Mouse (Mus musculus) heart, postnatal 0 days (tissue): ENCODE data around the gene Timm17a. TPM values are rescaled to one million over a fixed set of nuclear protein-coding genes. Genes with fewer than 3 reads are reported as not detected.

Source experiments
- ATAC-seq: fragments of 200-750 bp; cut with Nextera tagmentation; 2 replicates; pipeline ENCODE4 v1.8.0; 2017; ENCODE audit warnings: low read depth, moderate number of reproducible peaks, moderate library complexity; ENCODE audit not compliant: insufficient read depth
- DNase-seq: peaks from one replicate; pipeline ENCODE4 v3.0.0-alpha.2; 2016; ENCODE audit warnings: low spot score
- H3K27ac ChIP-seq: fragments of 300-500 bp; sonication (generic); 2 replicates; pipeline ENCODE4 v1.5.1; 2014; ENCODE audit warnings: low read depth, mild to moderate bottlenecking
- H3K27me3 ChIP-seq: fragments of 300-500 bp; sonication (generic); 2 replicates; pipeline ENCODE4 v1.6.1; 2014; ENCODE audit warnings: low read length, mixed read lengths; ENCODE audit not compliant: control insufficient read depth, insufficient read depth
- H3K36me3 ChIP-seq: fragments of 300-500 bp; sonication (generic); replicated peaks from 2 replicates; pipeline ENCODE4 v1.6.1; 2014; ENCODE audit warnings: low read length, mixed read lengths; ENCODE audit not compliant: control insufficient read depth, insufficient read depth
- H3K4me1 ChIP-seq: fragments of 300-500 bp; sonication (generic); 2 replicates; pipeline ENCODE4 v1.6.1; 2014; ENCODE audit warnings: antibody characterized with exemption; ENCODE audit not compliant: control insufficient read depth, insufficient read depth
- H3K4me2 ChIP-seq: fragments of 300-500 bp; sonication (generic); 2 replicates; pipeline ENCODE4 v1.6.1; 2014; ENCODE audit warnings: low read depth, mild to moderate bottlenecking, low read length, moderate library complexity
- H3K4me3 ChIP-seq: fragments of 300-500 bp; sonication (generic); 2 replicates; pipeline ENCODE4 v1.5.1; 2014; ENCODE audit warnings: low read depth, low read length
- H3K9ac ChIP-seq: fragments of 300-500 bp; sonication (generic); replicated peaks from 2 replicates; pipeline ENCODE4 v1.6.1; 2014; ENCODE audit warnings: low read depth, low read length, mixed read lengths
- H3K9me3 ChIP-seq: fragments of 300-500 bp; sonication (generic); replicated peaks from 2 replicates; pipeline ENCODE4 v1.6.1; 2016; ENCODE audit warnings: low read length; ENCODE audit not compliant: control insufficient read depth
- CTCF ChIP-seq: IDR thresholded peaks from 2 replicates; pipeline ENCODE4 v1.5.1; 2016; ENCODE audit warnings: antibody characterized with exemption, control low read depth, low read depth
- EP300 ChIP-seq: IDR thresholded peaks from 2 replicates; pipeline ENCODE4 v1.6.1; 2016; ENCODE audit warnings: antibody characterized with exemption, low read depth
- WGBS: fragments of 180-500 bp; shearing (Covaris S2); extraction: QIAGEN DNeasy Blood & Tissue Kit; methylation state at CpG from one replicate; pipeline ENCODE4 v1.1.7; 2014; 5-methylcytosine and 5-hydroxymethylcytosine counted together
- polyA plus RNA-seq: library from polyadenylated mRNA; unstranded; fragments of >200 nt; fragmentation: Nextera tagmentation; extraction: Ambion mirVana; gene quantifications from 2 replicates; pipeline ENCODE4 v1.2.1, GENCODE M21; 2015
- total RNA-seq: library from RNA; depleted of rRNA; stranded (reverse); fragments of >200 nt; gene quantifications from 2 replicates; pipeline ENCODE4 v1.2.3, GENCODE M21; 2014; ENCODE audit warnings: low replicate concordance

The Timm17a gene
- total and polyA plus RNA-seq, 2 experiments from 2014 or later = 230 to 685 TPM

DNA sequence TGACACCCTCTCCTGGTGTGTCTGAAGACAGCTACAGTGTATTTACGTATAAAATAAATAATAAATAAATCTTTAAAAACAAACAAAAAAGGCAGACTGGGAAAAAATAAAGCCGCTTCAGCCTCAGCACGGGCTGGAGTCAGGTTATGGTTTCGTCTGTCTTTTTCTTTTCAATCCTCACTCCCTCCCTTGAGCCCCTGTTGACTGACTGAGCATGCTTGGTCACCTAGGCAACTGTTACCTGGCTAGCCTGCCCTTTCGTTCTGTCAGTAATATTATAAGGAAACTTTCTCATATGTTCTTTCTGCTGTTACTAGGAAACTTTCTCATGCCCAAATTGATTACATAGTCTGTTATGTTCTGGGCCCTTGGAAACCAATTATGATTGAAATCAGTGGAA, 22.7 kb downstream of the Timm17a start:
- 80% methylated on average over 5 of the region's 5 CpGs for WGBS
- H3K4me2 ChIP-seq = no peak overlapping the region
- no peaks in the 10 kb centered on the region for H3K4me1 ChIP-seq
- no peaks in the 10 kb centered on the region for H3K27me3 ChIP-seq
- ATAC-seq (no peak), DNase-seq (no peak)
- H3K36me3 ChIP-seq = peaks cover 15% of the 10 kb centered on the region
- TF ChIP-seq EP300 (no peak), CTCF (no peak)
- H3K9ac ChIP-seq = no peak overlapping the region
- H3K9me3 ChIP-seq = no peaks in the 10 kb centered on the region
- H3K27ac ChIP-seq = no peak overlapping the region
- no peak overlapping the region for H3K4me3 ChIP-seq

GRCm38 (mm10) chr1:135286311-135286710, 27.3 kb downstream of the Timm17a start:
- DNase-seq (no peak), ATAC-seq (no peak)
- H3K27me3 ChIP-seq = no peaks in the 10 kb centered on the region
- no peak overlapping the region for H3K4me2 ChIP-seq
- no peak overlapping the region for H3K27ac ChIP-seq
- peaks cover 7% of the 10 kb centered on the region; the same call in 1 of the 2 replicates for H3K4me1 ChIP-seq
- no peaks in the 10 kb centered on the region for H3K36me3 ChIP-seq
- no peak overlapping the region for H3K4me3 ChIP-seq
- 36% methylated on average over 2 of the region's 2 CpGs for WGBS
- H3K9me3 ChIP-seq = no peaks in the 10 kb centered on the region
- TF ChIP-seq CTCF (no peak), EP300 (no peak)
- no peak overlapping the region for H3K9ac ChIP-seq

DNA sequence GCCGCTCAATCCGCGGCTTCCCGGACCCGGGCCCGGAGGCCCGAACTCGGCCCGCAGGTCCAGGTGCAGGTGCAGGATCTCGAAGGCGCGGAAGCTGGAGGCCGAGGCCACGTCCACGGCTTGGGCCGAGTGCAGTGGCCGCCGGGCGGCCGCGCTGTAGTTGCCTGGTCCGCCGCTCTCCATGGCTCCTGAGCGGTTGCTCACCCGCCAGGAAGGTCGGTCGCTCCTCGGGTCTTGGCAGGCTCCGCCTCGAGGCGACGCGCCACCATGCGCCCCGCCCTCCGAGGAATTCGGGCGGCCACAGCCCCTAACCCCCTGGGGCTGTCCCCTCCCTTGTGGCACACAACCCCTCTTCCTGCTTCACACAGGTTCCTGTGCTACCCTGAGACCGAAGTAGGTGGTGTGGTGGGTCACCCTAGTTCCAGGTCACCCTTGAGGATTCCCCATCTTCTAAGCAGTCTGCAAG, 29.7 kb downstream of the Timm17a start, which contains the start of gene Rnpep:
Gene Rnpep, minus strand, starts transcription at position 259 of the 466 bp plus-strand sequence.
- H3K9ac ChIP-seq = peak within 1 kb of the TSS; percentile 87
- DNase-seq = peak; percentile 73
- ATAC-seq = peak; percentile 83
- peak within 1 kb of the TSS; percentile 74 for H3K4me3 ChIP-seq
- no peaks in the 10 kb centered on the region for H3K9me3 ChIP-seq
- peaks cover 12% of the 10 kb centered on the region; the same call in 1 of the 2 replicates for H3K4me1 ChIP-seq
- TF ChIP-seq CTCF (no peak), EP300 (no peak)
- peak within 1 kb of the TSS; percentile 88 for H3K27ac ChIP-seq
- WGBS = 0% methylated on average over 39 of the region's 39 CpGs
- H3K27me3 ChIP-seq = no peaks in the 10 kb centered on the region
- H3K4me2 ChIP-seq = peak within 1 kb of the TSS; percentile 84
- H3K36me3 ChIP-seq = peaks cover 3% of the 10 kb centered on the region; the same call in 1 of the 2 replicates

- under 1% methylated on average over 42 of the region's 48 CpGs for WGBS
- Histone ChIP-seq H3K9me3 (no peaks in the 10 kb centered on the region), H3K4me2 (peak overlapping the region; percentile 84), H3K36me3 (peaks cover 8% of the 10 kb centered on the region), H3K4me3 (peak overlapping the region; percentile 74), H3K27me3 (no peaks in the 10 kb centered on the region), H3K27ac (peak overlapping the region; percentile 88), H3K9ac (peak overlapping the region; percentile 87), H3K4me1 (peaks cover 12% of the 10 kb centered on the region; the same call in 1 of the 2 replicates)
- DNase-seq (peak; percentile 25), ATAC-seq (peak; percentile 47)
- no peak for TF ChIP-seq CTCF
- TF ChIP-seq EP300 = no peak
These were observed 30.2 kb downstream of the Timm17a start for GRCm38 (mm10) chr1:135283287-135283825.

DNA sequence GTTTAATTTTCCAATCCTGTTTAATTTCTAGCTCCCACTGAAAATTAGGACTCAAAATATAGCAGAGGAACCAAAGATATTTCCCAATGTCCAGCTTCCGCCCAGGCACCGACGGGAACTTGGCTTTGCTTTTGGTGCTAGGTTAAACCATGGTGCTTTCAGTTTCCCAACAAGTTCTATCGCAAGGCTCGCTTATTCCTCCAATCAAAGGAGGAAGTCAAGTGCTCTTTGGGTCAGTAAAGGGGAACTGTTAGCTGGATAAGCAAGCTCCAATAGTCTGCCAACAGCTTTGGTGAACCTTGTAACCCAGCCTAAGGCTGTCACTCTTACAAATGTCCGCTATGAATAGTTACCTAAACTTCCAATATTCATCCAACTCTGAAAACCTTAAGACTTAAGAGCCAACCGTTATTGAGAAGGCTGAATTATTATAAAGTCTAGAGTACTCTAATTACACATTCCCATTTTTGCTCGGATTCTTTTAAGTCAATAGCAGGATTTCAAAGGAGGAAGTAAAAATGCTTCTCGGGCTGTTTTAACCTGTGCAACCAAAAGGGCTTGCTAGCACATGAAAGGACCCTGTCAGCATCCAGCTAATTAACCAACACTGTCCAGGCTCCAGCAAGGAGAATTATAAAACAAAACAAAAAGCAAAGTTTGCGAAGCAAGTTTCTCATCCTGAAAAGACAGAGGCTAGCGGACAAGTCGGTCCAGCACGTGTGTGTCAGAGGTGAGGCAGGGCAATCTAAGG, 30.9 kb downstream of the Timm17a start:
- 34% methylated on average over 13 of the region's 13 CpGs for WGBS
- H3K9me3 ChIP-seq = no peaks in the 10 kb centered on the region
- H3K27me3 ChIP-seq = no peaks in the 10 kb centered on the region
- H3K4me3 ChIP-seq = peak overlapping the region; percentile 74
- H3K9ac ChIP-seq = peak overlapping the region; percentile 87
- peaks cover 12% of the 10 kb centered on the region; the same call in 1 of the 2 replicates for H3K4me1 ChIP-seq
- no peak for TF ChIP-seq CTCF
- no peak for TF ChIP-seq EP300
- DNase-seq (no peak), ATAC-seq (no peak)
- H3K4me2 ChIP-seq = peak overlapping the region; percentile 84
- peak overlapping the region; percentile 88 for H3K27ac ChIP-seq
- H3K36me3 ChIP-seq = peaks cover 15% of the 10 kb centered on the region
